Mouse (Mus musculus) megakaryocyte progenitor cell, adult 5-6 weeks (primary cell): Measurements from ENCODE around the gene Hivep3. TPM values are rescaled to one million over a fixed set of nuclear protein-coding genes. Genes with fewer than 3 reads are reported as not detected.

Experiments used
- ATAC-seq: replicated peaks from 2 replicates; pipeline ENCODE4 v1.8.0; 2016; ENCODE audit warnings: mild to moderate bottlenecking, moderate TSS enrichment, inconsistent platforms; ENCODE audit not compliant: poor library complexity
- total RNA-seq, 2 experiments: library from RNA; stranded (forward) in 1 of 2; stranded (reverse) in 1 of 2; fragments of 157-497, 149-512 nt in 1 of 2; fragments of 200-1000 nt in 1 of 2; gene quantifications; 2 replicates each; pipeline versions ENCODE4 v1.2.3 to v1.2.4; 2015 to 2017

Hivep3 gene
- total RNA-seq, 2 experiments from 2014 or later = 0.83 to 7.2 TPM

GRCm38 (mm10) chr4:120130926-120131325, 397.3 kb downstream of the Hivep3 start:
- ATAC-seq = no peak

- ATAC-seq = no peak
Measured at GRCm38 (mm10) chr4:120131441-120132220, 398.0 kb downstream of the Hivep3 start.

GRCm38 (mm10) chr4:120134223-120134622, 400.6 kb downstream of the Hivep3 start:
- no peak for ATAC-seq

GRCm38 (mm10) chr4:120141810-120142209, 408.2 kb downstream of the Hivep3 start:
- ATAC-seq = no peak

GRCm38 (mm10) chr4:120142905-120143304, 409.3 kb downstream of the Hivep3 start:
- ATAC-seq = no peak

- no peak for ATAC-seq
Measured at GRCm38 (mm10) chr4:120144343-120144742, 410.8 kb downstream of the Hivep3 start.

GRCm38 (mm10) chr4:120145931-120146330, 412.3 kb downstream of the Hivep3 start:
- no peak for ATAC-seq

- peak; percentile 60 for ATAC-seq
Measured at GRCm38 (mm10) chr4:120148291-120149141, 414.9 kb downstream of the Hivep3 start.

GRCm38 (mm10) chr4:120149142-120149524, 415.5 kb downstream of the Hivep3 start:
- ATAC-seq = peak; percentile 71

- ATAC-seq = no peak
Measured at GRCm38 (mm10) chr4:120150345-120150920, 416.8 kb downstream of the Hivep3 start.

GRCm38 (mm10) chr4:120151906-120152305, 418.3 kb downstream of the Hivep3 start:
- ATAC-seq = no peak

GRCm38 (mm10) chr4:120152648-120153047, 419.1 kb downstream of the Hivep3 start:
- ATAC-seq = no peak; the same call in 1 of the 2 replicates

GRCm38 (mm10) chr4:120153736-120154135, 420.2 kb downstream of the Hivep3 start:
- no peak for ATAC-seq

GRCm38 (mm10) chr4:120158714-120159310, 425.2 kb downstream of the Hivep3 start:
- no peak for ATAC-seq

GRCm38 (mm10) chr4:120161166-120161949, 427.8 kb downstream of the Hivep3 start, which contains the start of gene Edn2:
Gene Edn2, plus strand, starts transcription at chr4:120161206.
- peak; percentile 90 for ATAC-seq

GRCm38 (mm10) chr4:120162586-120162985, 429.0 kb downstream of the Hivep3 start:
- no peak for ATAC-seq

- ATAC-seq = no peak
Measured at GRCm38 (mm10) chr4:120163242-120163641, 429.7 kb downstream of the Hivep3 start.

GRCm38 (mm10) chr4:120164316-120164715, 430.7 kb downstream of the Hivep3 start:
- no peak for ATAC-seq

GRCm38 (mm10) chr4:120167778-120168177, 434.2 kb downstream of the Hivep3 start:
- ATAC-seq = no peak

GRCm38 (mm10) chr4:120168346-120168745, 434.8 kb downstream of the Hivep3 start:
- no peak for ATAC-seq
